Mouse (Mus musculus) gastrocnemius, postnatal 14 days (tissue): ENCODE data around the gene Olig2. TPM values are rescaled to one million over a fixed set of nuclear protein-coding genes. Genes with fewer than 3 reads are reported as not detected.

ENCODE experiments used
- DNase-seq: peaks from one replicate; pipeline ENCODE4 v3.0.0; 2021; ENCODE audit warnings: mixed read lengths
- intact Hi-C: fragments of 180-260 bp; cut with DNase I; formaldehyde crosslinking; loops from one replicate; pipeline ENCODE4 v1.15.1; 2025; ENCODE audit warnings: low total_unique reads
- total RNA-seq, 2 experiments: library from RNA; stranded (reverse); gene quantifications; 2 replicates each; pipeline ENCODE4 v1.2.3; 2021

Olig2 gene
- total RNA-seq, 2 experiments from 2014 or later: not detected

- intact Hi-C loops: no loop called here
- no peak for DNase-seq
Measured at GRCm38 (mm10) chr16:91268724-91269452, 43.6 kb downstream of the Olig2 start.

- intact Hi-C loops: no loop called here
- DNase-seq: peak; percentile 66
Measured at GRCm38 (mm10) chr16:91269468-91270211, 44.4 kb downstream of the Olig2 start, which contains the start of gene Olig1. TSS of gene Olig1 (plus strand) at chr16:91269772.

GRCm38 (mm10) chr16:91270212-91270971, 45.1 kb downstream of the Olig2 start:
- no peak for DNase-seq
- intact Hi-C loops: no loop called here

GRCm38 (mm10) chr16:91270982-91271549, 45.8 kb downstream of the Olig2 start:
- DNase-seq: no peak
- intact Hi-C loops: no loop called here

- intact Hi-C loops: no loop called here
- no peak for DNase-seq
Measured at GRCm38 (mm10) chr16:91271634-91272033, 46.4 kb downstream of the Olig2 start.

Other genes starting within 250 kb of the Olig2 start
- 10 to 100 TPM; 12.0 to 13.8 TPM for gene Synj1, start 214.1 kb upstream of the Olig2 start, total RNA-seq
- 10 to 100 TPM in 1 of 2 experiments, 1 to 10 TPM in 1; 9.5 to 10.1 TPM for gene Paxbp1, start 180.9 kb upstream of the Olig2 start, total RNA-seq
- 1 to 10 TPM; 1.3 to 1.8 TPM for gene 4932438H23Rik, start 130.3 kb upstream of the Olig2 start, total RNA-seq
- not detected for gene Olig1, start 44.3 kb downstream of the Olig2 start, total RNA-seq
- 10 to 100 TPM; 14.6 to 15.2 TPM for gene Ifnar2, start 147.3 kb downstream of the Olig2 start, total RNA-seq
- not detected for gene Gm21970, start 166.3 kb downstream of the Olig2 start, total RNA-seq
- 10 to 100 TPM in 1 of 2 experiments, 1 to 10 TPM in 1; 9.0 to 10.1 TPM for gene Il10rb, start 180.7 kb downstream of the Olig2 start, total RNA-seq